Mouse (Mus musculus): ENCODE results near the gene Clpb.
A peak's percentile ranks its signal among the peaks of the same experiment; 100 is the strongest.

The Clpb gene

DNA sequence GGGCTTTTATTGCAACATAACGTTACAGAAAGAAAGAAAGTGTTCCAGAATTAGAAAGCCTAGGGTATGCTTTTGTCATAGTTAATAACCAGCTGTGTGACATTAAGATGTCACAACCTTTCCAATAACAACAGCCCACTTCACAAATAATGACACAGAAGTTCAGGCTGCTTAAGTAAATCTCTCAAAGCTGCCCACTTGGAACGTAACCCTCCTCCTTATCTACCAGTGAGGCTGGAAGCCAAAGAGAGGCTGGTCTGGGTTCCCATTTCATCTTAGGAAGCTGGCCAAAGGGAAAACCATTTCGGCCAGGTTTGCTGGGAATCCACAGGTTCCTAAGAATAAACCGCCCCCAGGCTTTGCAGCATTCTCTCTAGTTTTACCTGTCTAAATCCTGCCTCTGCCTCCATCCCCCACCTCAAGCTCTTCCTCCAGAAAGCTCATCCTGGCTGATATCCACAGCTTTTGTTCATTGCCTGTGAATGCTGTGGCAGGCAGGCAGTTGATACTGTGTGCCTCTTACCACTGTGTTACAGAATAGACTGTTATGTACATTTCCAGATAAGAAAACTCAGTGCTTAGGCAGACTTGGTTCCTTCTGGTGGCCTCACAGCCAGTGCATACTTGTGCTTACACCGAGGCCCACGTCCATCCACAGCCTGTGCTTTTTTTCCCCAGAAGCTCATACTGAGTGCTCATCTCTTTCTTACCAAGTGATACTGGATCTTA, 12.8 kb downstream of the Clpb start:
- DNase-seq (ENCODE audit: inconsistent ontology term), result no peak

DNA sequence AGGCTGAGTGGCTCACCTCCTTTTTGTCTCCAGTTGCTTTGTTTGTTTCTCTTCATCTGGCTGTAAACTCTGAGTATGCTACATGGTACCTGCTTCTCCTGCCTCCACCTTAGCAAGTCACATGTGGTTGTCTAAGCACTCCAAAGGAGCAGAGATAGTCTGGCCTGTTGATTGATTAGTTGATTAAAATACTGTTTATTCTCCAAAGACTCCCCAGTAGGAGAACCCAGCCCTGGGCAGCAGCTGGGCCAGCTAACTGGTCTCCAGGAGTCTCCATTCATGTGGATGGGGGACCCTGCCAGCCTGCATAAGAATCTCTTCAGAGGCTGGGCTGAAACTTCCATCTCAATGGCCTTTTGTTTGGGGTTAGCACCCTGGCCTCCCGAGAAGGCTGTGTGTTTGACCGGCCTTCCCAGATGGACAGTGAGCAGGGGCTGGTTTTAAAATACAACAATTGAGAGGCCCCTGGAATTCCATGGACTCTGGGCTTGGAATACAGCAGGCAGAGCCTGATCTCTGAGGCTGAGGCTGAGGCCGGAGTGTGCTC, 13.4 kb downstream of the Clpb start:
- peak; percentile 57 for DNase-seq (ENCODE audit: inconsistent ontology term)

- peak; percentile 58 for DNase-seq (ENCODE audit: inconsistent ontology term)
These were observed 16.2 kb downstream of the Clpb start for GRCm38 (mm10) chr7:101679591-101679990.

- no peak for DNase-seq (ENCODE audit: inconsistent ontology term)
These were observed 17.5 kb downstream of the Clpb start for GRCm38 (mm10) chr7:101680961-101681360.

- no peak for DNase-seq (ENCODE audit: inconsistent ontology term)
These were observed 18.2 kb downstream of the Clpb start for GRCm38 (mm10) chr7:101681565-101682071.

- DNase-seq (ENCODE audit: inconsistent ontology term), result no peak
These were observed 19.5 kb downstream of the Clpb start for GRCm38 (mm10) chr7:101682886-101683285.

DNA sequence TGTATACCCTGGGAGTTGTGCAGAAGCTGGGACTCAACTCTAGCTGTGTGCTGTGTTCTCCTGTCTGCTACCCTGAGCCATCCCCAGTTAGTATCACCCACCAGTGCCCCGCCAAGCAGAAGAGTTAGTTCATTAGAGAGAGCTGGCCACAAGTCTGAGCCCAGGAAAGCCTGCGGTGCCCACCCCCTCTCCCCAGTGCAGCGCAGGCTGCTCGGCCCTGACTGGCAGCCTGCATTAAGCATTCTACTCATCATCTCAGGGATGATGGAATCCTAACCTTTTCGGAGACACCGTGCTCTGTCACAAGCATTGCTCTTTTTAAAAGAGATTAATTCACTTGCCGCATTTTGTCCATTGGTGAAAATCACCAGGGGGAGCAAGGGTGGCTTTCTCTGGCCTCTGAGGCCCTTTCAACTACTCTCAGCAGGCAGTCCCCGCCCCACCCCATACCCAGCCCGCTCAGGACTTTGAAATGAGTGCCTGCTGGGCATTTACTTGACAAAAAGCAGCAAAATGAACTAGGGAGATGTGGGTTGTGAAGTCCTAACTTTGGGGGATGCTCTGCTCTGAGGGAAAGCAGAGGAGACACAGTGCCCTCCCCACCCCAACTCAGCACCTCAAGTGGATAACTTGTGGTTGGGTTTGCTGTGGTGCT, 20.7 kb downstream of the Clpb start:
- peak; percentile 39 for DNase-seq (ENCODE audit: inconsistent ontology term)

DNA sequence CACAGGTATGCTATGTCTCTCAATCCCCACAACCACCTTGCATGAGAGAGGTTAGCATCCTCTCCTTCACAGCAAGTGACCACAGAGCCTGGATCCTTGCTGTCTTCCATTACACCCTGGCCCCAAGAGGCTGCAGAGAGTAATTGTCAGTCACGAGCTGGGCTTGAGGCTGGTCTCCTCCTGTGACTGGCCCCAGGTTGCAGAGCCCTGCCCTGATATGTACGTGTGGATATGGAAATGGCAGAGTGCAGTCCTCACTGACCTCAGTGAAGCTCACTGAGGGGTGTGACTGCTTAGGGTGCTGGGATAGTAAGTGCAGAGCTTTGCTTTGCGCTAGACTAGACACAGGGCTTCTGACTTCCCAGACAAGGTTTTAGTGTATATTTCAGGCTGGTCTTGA, 21.2 kb downstream of the Clpb start:
- DNase-seq (ENCODE audit: inconsistent ontology term), result no peak

DNA sequence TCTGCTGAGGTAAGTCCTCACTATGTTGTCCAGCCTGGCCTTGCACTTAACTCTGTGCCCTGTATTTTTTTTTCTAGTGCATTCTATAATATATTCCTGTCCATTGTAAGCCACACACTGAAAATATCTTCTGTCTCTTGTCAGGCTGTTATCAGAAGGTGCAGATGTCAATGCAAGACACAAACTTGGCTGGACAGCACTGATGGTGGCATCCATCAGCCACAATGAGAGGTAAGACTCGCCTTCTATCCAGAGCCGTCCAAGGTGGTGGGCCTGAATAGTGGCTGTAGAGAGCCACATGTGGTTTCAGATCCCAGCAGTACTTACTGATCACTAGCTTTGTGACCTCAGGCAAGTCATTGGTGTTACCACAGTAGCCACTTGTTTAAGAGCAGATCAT, 23.7 kb downstream of the Clpb start:
- DNase-seq (ENCODE audit: inconsistent ontology term), result no peak

GRCm38 (mm10) chr7:101690471-101690870, 27.0 kb downstream of the Clpb start:
- DNase-seq (ENCODE audit: inconsistent ontology term), result no peak

GRCm38 (mm10) chr7:101691863-101692262, 28.4 kb downstream of the Clpb start:
- no peak for DNase-seq (ENCODE audit: inconsistent ontology term)

DNA sequence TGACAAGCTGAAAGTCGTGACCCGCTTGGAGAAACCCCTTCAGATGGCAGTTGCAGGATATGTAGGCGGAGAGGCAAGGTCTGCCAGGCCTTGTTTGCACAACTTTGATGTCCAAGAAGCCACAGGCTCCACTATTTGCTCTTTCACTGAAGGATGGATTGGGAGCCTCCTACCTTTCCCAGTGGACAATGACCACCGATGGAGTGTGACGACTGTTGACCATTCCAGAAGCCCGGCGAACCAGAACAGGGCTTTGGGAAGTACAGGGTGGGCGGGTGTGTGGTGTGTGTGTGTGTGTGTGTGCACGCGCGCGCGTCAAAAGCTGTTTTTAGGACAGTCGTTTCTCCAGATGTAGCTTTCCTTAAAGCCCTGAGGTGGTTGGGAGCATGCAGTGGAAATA, 29.0 kb downstream of the Clpb start:
- DNase-seq (ENCODE audit: inconsistent ontology term), result no peak

DNA sequence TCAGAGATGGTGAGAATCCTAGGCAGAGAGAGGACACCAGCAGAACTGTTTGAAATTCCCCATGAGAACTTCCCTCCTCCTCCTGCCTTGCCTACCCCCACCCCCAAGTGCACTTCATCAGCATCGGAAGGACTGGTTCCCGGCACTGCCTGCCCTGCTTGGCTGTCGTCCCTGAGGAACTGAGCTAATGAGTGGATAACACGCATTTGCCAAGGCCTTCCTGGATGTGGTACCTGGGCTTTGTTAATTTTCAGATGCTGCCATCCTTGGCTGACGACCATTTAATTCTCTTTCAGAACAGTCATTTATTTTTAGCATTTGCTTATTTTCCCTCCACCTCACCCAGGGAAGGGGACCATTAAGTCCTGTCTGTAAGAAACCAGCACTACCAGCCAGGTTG, 32.0 kb downstream of the Clpb start:
- DNase-seq (ENCODE audit: inconsistent ontology term), result no peak

DNA sequence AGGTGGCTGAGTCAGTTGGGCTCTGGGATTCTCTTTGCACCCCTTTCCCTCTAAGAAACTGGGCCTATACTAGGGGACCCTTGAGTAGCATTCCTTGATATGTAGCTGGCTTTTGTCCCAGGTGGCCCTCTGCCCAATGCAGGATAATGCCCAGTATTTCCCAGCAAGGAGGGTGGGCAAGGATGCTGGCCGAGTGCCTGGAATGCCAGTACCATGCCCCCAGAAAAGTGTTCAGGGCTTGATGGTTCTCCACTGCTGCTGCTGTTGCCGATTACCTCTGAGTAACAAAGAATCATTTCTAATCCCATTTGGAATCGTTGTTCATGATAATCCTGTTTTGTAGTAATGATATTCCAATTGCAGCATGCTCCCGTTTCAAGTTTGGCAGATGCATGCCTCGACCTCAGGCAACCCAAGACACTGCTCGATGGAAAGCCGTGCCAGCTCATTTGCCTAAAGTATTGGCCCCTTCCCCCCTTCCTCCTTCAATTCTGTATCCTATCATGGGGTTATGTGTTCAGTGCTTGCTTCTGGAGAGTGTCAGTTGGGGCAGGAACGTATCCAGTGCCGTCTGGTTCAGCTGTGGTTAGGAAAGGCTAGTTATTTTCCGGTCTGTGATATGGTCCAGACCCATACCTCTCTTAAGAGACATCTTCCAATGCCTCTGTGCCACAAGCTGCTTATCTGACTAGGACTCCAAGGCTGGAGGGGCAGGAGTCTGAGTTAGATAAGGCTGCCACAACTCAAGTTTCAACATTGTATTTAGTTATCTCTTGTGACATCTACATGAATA, 33.7 kb downstream of the Clpb start:
- DNase-seq (ENCODE audit: inconsistent ontology term), result no peak

- DNase-seq (ENCODE audit: inconsistent ontology term), result no peak
These were observed 36.9 kb downstream of the Clpb start for GRCm38 (mm10) chr7:101700296-101700695.

GRCm38 (mm10) chr7:101702706-101703105, 39.3 kb downstream of the Clpb start:
- DNase-seq (ENCODE audit: inconsistent ontology term), result peak; percentile 31

- no peak for DNase-seq (ENCODE audit: inconsistent ontology term)
These were observed 46.2 kb downstream of the Clpb start for GRCm38 (mm10) chr7:101709586-101709985.

DNA sequence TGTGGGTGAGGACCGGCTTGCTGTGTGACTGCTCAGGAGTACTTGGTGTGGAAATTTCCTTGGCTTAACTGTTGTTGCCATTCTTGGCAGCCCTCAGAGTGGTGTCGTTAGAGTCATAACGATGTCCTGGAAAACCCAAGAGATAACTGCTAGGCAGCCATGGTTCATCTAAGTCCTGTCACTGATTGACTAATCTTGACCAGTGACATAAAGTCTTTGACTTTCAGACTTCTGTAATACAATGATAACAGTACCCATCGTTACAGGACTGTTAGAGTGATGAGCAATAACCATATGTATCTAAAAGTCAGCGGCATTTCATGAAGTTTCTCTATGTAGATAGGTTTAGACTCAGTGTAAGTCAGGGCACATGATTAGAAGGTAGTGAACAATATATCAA, 46.8 kb downstream of the Clpb start:
- DNase-seq (ENCODE audit: inconsistent ontology term), result no peak

DNA sequence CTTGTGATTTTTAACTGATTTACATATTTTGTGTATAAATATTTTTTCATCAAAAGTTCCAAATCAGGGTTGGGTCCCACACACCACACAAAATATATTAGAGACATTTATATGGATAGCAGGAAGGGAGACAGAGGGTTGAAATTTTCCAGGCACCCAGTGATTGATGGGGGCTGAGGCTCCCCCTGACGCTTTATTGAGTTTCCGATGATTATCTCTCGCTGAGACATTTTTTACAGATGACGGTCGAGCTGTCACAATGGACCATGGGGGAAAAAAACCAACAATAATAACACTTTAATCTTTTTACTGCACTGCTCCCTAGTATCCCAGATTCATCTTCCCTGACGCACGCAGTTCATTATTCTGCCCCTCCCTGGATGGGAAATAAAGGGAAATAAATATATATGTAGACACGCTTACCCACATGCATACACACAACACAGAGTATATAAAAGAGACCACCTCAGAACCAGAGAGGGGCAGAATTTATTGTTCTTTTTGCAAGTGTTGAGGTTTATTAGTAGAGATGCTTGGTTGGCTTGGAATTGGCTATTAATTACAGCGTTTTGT, 50.5 kb downstream of the Clpb start:
- DNase-seq (ENCODE audit: inconsistent ontology term), result no peak

DNA sequence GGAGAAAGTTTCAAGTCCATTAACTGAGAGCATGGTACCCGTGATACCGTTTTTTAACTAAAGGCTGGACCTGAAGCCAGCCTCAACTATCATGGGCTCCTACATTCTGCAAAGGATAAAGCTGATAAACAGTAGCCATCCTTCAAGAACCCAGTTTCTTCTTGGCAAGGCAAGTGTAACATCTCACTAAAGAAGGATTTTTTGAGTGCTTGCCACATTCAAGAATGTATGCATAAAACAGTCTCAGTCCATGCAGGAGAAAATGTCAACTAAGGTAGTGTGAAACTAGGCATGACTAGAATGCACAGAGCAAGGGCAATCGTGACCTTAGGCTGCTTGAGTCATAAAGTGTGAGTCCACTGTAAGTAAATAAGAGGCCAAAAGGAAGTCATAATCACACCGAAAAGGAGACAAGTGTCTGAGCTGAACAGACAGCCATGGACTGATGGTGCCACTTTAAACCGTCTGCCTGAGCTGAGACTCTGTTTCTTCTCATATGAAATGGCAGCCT, 51.7 kb downstream of the Clpb start:
- DNase-seq (ENCODE audit: inconsistent ontology term), result no peak

- no peak for DNase-seq (ENCODE audit: inconsistent ontology term)
These were observed 56.9 kb downstream of the Clpb start for GRCm38 (mm10) chr7:101720356-101720755.

- DNase-seq (ENCODE audit: inconsistent ontology term), result no peak
These were observed 61.6 kb downstream of the Clpb start for GRCm38 (mm10) chr7:101725081-101725480.
